Mouse (Mus musculus) lung, postnatal 4 days (tissue): ENCODE results near the gene Exoc8.

Source experiments
- DNase-seq, 2 experiments: peaks; one replicate each; pipeline ENCODE4 v3.0.0; 2021

The Exoc8 gene

DNA sequence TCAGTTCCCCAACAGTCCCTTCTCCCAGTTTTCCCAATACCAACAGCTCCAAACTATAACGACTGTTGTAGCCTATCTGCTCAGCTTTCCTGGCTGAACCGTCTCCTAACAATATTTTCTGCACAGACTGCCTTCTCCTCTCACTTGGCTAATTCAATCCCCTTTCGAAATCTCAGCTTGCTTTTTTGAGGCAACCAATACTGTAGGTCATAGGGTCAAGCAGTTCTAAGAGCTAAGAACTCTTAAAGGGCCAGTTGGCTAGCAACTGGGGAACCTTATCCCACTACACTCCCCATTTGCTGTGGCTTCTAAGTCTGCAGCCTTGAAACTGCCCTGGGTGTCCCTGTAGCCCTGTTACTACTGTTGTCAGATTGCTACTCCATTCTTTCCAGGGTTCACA is 52.4 kb downstream of the Exoc8 start:
- no peak for DNase-seq
